Mouse (Mus musculus) forebrain, embryonic 10.5 days (tissue): Measurements from ENCODE around the gene Cherp. TPM values are rescaled to one million over a fixed set of nuclear protein-coding genes. Genes with fewer than 3 reads are reported as not detected.

Source experiments
- DNase-seq: peaks from one replicate; pipeline ENCODE4 v3.0.0-alpha.2; 2017; ENCODE audit warnings: low spot score; ENCODE audit errors: extremely low spot score
- H3K27ac ChIP-seq: fragments of 300-500 bp; sonication (generic); 2 replicates; pipeline ENCODE4 v1.5.1; 2016; ENCODE audit warnings: mild to moderate bottlenecking
- H3K27me3 ChIP-seq: fragments of 300-500 bp; sonication (generic); 2 replicates; pipeline ENCODE4 v1.6.1; 2016; ENCODE audit warnings: mild to moderate bottlenecking; ENCODE audit not compliant: poor library complexity, severe bottlenecking
- H3K36me3 ChIP-seq: fragments of 300-500 bp; sonication (generic); replicated peaks from 2 replicates; pipeline ENCODE4 v1.6.1; 2016; ENCODE audit warnings: mild to moderate bottlenecking, moderate library complexity
- H3K4me1 ChIP-seq: fragments of 300-500 bp; sonication (generic); 2 replicates; pipeline ENCODE4 v1.6.1; 2016
- H3K4me3 ChIP-seq: fragments of 300-500 bp; sonication (generic); 2 replicates; pipeline ENCODE4 v1.5.1; 2016; ENCODE audit warnings: mild to moderate bottlenecking, moderate library complexity
- H3K9me3 ChIP-seq: fragments of 300-500 bp; sonication (generic); 2 replicates; pipeline ENCODE4 v1.6.1; 2016; ENCODE audit warnings: mild to moderate bottlenecking, moderate library complexity
- WGBS: fragments of 180-500 bp; shearing (Covaris S2); methylation state at CpG from one replicate; pipeline ENCODE4 v1.1.7; 2016; 5-methylcytosine and 5-hydroxymethylcytosine counted together
- polyA plus RNA-seq: library from polyadenylated mRNA; unstranded; fragments of >200 nt; fragmentation: Nextera tagmentation; extraction: Ambion mirVana; gene quantifications from 2 replicates; pipeline ENCODE4 v1.2.1, GENCODE M21; 2016

The Cherp gene
- polyA plus RNA-seq, 1 experiment from 2014 or later, result 108 TPM

DNA sequence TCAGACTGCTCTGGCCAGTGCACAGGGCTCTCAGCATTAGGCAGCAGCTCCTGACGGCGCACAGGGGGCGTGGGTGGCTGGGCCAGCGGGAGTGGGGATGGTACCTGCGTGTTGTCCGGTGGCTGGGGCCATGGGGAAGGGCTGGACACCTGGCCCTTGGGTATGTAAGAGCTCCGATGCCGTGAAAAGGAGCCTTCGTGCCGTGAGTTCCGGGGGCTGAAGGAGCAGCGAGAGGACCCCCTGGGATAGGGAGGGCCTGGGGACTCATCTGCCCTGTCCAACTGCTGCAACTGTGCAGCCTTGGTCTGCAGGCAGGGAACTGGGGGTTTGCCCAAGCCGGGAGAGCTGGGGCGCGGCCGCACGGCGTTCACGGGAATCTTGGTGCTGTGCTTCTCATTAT lies 21.2 kb upstream of the Cherp start:
- H3K36me3 ChIP-seq, result peaks cover 60% of the 10 kb centered on the region
- no peak overlapping the region for H3K4me3 ChIP-seq
- peaks cover 43% of the 10 kb centered on the region for H3K4me1 ChIP-seq
- H3K27ac ChIP-seq, result no peak overlapping the region
- DNase-seq, result no peak
- no peaks in the 10 kb centered on the region for H3K27me3 ChIP-seq
- H3K9me3 ChIP-seq, result no peaks in the 10 kb centered on the region
- 91% methylated on average over 19 of the region's 19 CpGs for WGBS

DNA sequence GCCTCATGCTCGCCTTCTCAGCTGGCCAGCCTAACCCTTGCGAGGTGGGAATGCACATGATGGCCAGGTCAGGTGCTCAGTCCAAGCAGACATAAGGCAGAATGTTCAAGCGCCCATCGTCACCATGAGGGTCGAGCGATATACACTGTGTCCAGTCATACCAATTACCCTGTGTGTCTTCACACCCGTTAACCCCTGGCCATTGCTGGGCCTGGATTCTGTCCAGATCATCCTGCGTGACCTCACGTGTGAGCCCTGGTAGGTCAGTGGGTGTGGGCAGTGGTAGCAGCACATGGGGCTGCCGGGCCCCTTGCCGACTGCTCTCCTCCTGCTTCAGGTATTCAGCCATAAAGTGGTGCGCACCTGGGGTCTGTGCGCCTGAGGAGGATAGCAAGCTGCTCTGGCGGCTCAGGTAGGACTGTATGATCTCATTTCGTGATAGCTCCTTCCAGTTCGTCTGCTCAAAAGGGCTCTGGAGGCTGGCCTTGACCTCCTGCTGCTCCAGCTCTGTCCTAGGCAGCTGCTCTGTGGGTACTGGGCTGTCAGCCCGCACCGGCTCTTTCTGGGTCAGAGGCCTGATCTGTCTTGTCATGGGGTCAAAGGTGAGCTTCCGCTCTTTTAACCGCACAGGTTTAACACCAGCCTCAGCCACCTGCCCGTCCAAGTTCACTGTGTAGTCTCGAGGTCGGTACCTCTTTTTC lies 20.5 kb upstream of the Cherp start:
- Histone ChIP-seq H3K9me3 (no peaks in the 10 kb centered on the region), H3K36me3 (peaks cover 59% of the 10 kb centered on the region)

DNA sequence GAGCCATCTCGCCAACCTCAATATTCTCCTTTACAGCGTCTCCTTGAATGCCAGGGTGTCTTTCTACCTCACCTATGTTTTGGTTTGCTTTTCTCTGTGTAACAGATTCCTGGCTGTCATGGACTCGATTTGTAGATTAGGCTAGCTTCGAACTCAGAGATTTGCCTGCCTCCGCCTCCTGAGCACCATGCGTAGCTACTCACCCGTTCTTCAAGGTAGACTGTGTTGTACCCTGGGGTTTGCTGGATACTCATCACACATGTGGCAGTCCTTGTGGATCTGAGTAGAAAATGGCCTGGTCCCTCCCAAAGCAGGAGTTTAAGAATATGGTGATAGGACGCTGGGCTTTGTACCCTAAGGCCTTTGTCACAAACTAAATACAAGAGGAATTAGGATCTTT lies 18.4 kb upstream of the Cherp start:
- H3K4me1 ChIP-seq, result peaks cover 54% of the 10 kb centered on the region
- H3K9me3 ChIP-seq, result no peaks in the 10 kb centered on the region
- H3K27ac ChIP-seq, result peak overlapping the region; percentile 88
- no peak for DNase-seq
- peak overlapping the region; percentile 94 for H3K4me3 ChIP-seq
- 19% methylated on average over 8 of the region's 8 CpGs for WGBS
- no peaks in the 10 kb centered on the region for H3K27me3 ChIP-seq
- peaks cover 65% of the 10 kb centered on the region for H3K36me3 ChIP-seq

More for the DNA sequence above, 20.5 kb upstream of the Cherp start:
- no peaks in the 10 kb centered on the region for H3K27me3 ChIP-seq
- no peak overlapping the region for H3K4me3 ChIP-seq
- peaks cover 50% of the 10 kb centered on the region for H3K4me1 ChIP-seq
- WGBS, result 87% methylated on average over 23 of the region's 23 CpGs
- no peak overlapping the region for H3K27ac ChIP-seq
- no peak for DNase-seq

DNA sequence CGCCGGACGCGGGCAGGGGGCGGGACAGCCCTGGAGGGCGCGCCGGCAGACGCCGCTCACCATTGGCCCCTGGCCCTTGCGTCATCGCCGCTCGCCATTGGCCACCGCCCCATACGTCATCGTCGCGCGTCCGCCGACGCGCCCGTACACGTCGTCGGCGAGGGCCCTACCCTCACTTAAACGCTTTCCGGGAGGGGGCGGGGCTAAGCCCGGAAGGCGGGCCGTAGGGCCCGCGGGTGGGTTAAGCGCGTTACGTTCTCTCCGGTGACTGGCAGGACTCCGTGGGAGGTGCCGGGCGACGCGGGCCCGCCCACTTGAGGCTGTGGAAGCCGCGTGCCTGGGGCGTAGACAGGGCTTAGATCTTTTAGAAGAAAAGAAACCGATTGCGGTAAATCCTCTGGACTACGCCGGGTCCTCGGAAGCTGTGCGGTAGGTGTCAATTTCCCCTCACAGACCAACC lies 17.6 kb upstream of the Cherp start:
- Histone ChIP-seq H3K9me3 (no peaks in the 10 kb centered on the region), H3K27ac (peak overlapping the region; percentile 88), H3K4me3 (peak overlapping the region; percentile 94), H3K4me1 (peaks cover 54% of the 10 kb centered on the region), H3K27me3 (no peaks in the 10 kb centered on the region), H3K36me3 (peaks cover 65% of the 10 kb centered on the region)
- peak; percentile 99 for DNase-seq
- under 1% methylated on average over 56 of the region's 56 CpGs for WGBS

DNA sequence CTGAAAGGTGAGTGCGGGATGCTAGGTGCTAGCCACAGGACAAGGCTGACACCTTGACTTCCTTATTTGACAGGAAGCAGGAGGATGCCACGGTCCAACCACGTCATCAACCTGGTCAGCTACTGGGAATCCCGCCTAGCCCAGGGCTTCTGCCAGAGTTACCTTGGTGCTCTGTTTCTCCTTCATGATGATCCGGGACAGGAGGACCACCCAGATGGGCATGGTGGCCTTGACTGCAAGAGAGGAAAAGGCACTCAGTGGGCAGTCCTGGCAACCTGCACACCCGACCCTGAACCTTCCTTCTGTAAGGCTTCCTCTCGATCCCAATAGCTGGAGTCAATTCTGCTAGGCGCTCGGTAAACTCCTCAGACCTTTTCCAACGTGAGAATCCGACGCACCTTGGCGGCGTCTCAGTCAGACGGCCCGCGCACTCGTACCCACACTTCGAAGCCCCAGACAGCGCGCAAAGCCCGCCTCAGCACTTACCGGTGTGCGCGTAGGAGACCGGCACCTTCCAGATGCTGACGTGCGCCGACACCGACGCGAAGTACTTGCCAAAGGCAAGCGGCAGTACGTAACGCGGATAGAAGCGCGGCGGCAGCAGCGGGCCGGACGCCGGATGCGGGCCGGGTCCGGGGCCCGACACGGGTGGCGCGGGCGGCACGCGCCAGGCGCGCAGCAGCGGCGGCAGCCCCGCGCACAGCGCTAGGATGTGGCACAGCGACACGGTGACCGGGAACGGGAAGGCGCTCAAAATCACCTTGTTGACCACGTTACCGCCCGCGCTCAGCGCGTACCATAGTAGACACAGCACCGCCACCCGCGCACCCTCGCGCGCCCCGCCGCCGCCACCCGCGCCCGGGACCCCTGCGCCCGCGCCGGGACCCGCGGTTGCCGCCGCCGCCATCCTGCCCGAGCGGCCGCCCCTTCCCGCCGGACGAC lies 16.9 kb upstream of the Cherp start, which contains the start of gene Slc35e1:
TSS of gene Slc35e1 (minus strand) at position 935 of the 942 bp plus-strand sequence.
- Histone ChIP-seq H3K27me3 (no peaks in the 10 kb centered on the region), H3K9me3 (no peaks in the 10 kb centered on the region), H3K36me3 (peaks cover 65% of the 10 kb centered on the region), H3K27ac (peak within 1 kb of the TSS; percentile 88), H3K4me1 (peaks cover 54% of the 10 kb centered on the region), H3K4me3 (peak within 1 kb of the TSS; percentile 94)
- peak; percentile 23 for DNase-seq
- WGBS, result 1% methylated on average over 98 of the region's 98 CpGs

DNA sequence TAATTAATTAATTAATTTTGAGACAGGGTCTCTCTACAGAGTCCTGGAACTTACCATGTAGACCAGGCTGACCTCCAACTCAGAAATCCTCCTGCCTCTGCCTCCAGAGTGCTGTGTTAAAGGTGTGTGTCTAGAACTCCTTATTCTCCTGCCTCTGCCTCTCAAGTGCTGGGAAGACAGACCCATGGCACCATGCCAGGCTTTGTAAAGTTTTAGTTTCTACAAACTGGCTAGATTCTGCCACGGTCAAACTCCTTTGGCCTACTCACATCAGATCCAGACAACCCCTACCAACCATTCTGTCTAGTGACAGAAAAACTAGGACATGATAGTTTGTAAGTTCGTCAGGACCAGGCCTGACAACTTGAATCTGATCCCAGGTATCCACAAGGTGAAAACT lies 16.0 kb upstream of the Cherp start:
- no peaks in the 10 kb centered on the region for H3K9me3 ChIP-seq
- no peaks in the 10 kb centered on the region for H3K27me3 ChIP-seq
- peaks cover 47% of the 10 kb centered on the region for H3K4me1 ChIP-seq
- peak overlapping the region; percentile 94 for H3K4me3 ChIP-seq
- H3K27ac ChIP-seq, result no peak overlapping the region
- H3K36me3 ChIP-seq, result peaks cover 65% of the 10 kb centered on the region
- no peak for DNase-seq
- WGBS, result 88% methylated on average over 2 of the region's 2 CpGs

DNA sequence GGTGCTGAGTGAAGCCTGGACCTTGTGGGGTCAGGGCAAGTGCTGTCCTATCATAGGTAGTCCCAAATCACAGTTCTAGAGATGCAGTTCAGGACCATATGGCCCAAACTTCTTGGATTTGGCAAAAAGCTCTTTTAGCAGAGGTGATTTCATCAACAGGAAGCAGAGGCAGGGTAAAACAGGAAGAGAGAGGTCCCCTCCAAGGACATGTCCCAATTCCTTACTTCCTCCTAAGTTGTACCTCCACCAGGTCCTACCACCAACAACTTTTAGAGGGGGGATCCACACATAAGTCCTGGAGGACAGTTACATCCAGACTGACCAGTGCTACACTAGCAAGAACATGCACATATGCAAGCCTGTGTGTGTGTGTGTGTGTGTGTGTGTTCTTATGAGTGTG lies 12.0 kb upstream of the Cherp start:
- no peak for DNase-seq
- H3K27ac ChIP-seq, result no peak overlapping the region
- peaks cover 19% of the 10 kb centered on the region for H3K4me1 ChIP-seq
- peaks cover 83% of the 10 kb centered on the region for H3K36me3 ChIP-seq
- no peaks in the 10 kb centered on the region for H3K9me3 ChIP-seq
- no peaks in the 10 kb centered on the region for H3K27me3 ChIP-seq
- H3K4me3 ChIP-seq, result no peak overlapping the region

DNA sequence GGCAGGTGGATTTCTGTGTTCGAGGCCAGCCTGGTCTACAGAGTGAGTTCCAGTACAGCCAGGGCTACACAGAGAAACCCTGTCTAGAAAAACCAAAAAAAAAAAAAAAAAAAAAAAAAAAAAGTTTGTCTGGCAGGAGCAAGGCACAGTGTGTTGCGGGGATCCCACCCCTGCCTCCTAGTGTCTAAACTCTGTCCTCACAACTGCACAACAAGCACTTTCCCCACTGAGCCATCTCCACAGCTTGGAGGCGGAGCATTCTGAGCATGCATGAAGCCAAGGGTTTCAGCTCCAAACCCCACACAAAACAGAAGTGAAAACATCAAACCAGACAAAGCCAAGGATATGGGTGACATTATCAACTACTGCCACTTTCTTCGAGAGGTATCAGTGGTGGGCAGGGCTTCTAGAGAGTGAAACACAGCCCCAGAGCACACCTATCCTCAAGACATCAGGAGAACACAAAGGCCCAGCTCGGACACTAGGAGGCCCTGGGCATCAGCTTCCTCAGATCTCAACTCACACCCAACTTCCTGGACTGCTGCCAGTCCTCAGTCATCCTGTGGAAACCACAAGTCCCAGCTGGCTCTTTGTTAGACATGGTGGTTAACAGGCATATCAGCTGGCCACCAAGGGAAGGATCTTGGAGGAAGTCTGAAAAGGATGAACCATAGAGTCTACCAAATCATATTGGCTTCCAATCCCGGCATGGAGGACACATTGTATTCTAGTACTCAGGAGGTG lies 10.6 kb upstream of the Cherp start:
- H3K36me3 ChIP-seq, result peaks cover 96% of the 10 kb centered on the region
- H3K4me3 ChIP-seq, result no peak overlapping the region
- 85% methylated on average over 6 of the region's 6 CpGs for WGBS
- no peak for DNase-seq
- no peak overlapping the region for H3K27ac ChIP-seq
- no peaks in the 10 kb centered on the region for H3K9me3 ChIP-seq
- peaks cover 5% of the 10 kb centered on the region for H3K4me1 ChIP-seq
- no peaks in the 10 kb centered on the region for H3K27me3 ChIP-seq

DNA sequence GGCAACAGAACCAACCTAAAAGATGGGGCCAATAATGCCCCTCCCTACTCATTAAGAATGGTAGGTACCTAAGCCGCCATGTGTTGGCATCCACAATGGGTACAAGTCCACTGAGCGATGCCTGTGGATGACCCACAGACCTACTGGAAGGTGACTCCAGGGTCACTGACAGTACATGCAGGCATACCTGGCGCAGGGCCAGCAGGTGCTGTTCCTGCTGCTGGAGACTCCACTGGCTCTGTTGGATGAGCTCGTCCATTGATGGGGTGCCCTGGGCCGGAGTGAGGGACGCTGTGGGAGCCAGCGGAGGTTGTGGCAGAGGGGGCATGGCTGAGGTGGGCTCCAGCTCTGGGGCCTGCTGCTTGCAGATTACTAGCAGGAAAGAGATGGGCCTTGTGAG lies 4.3 kb downstream of the Cherp start:
- Histone ChIP-seq H3K4me3 (no peak overlapping the region), H3K27ac (no peak overlapping the region), H3K27me3 (no peaks in the 10 kb centered on the region), H3K4me1 (peaks cover 17% of the 10 kb centered on the region), H3K36me3 (peaks cover 79% of the 10 kb centered on the region), H3K9me3 (no peaks in the 10 kb centered on the region)
- DNase-seq, result no peak
- WGBS, result 94% methylated on average over 7 of the region's 7 CpGs

DNA sequence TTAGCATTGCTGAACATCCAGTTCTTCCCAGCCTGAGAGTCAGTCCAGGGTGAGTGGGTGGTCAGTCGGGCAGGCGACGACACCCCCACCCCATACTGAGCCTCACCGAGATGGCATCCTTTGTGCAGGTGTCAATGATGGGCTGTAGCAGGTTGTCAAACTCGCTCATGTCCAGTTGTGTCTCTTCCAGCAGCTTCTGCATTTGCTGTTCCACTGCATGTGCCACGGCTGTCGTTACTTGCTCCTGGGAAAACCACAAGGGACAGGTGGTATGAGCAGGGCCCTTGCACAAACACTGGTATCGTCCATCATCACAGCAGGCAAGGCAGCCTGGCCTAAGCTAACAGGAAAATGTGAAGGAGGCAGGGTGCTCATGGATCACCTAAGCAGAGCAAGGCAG lies 5.0 kb downstream of the Cherp start:
- DNase-seq, result no peak
- Histone ChIP-seq H3K36me3 (peaks cover 86% of the 10 kb centered on the region), H3K27me3 (no peaks in the 10 kb centered on the region), H3K4me3 (no peak overlapping the region), H3K27ac (no peak overlapping the region), H3K9me3 (no peaks in the 10 kb centered on the region), H3K4me1 (peaks cover 16% of the 10 kb centered on the region)
- 94% methylated on average over 8 of the region's 8 CpGs for WGBS

DNA sequence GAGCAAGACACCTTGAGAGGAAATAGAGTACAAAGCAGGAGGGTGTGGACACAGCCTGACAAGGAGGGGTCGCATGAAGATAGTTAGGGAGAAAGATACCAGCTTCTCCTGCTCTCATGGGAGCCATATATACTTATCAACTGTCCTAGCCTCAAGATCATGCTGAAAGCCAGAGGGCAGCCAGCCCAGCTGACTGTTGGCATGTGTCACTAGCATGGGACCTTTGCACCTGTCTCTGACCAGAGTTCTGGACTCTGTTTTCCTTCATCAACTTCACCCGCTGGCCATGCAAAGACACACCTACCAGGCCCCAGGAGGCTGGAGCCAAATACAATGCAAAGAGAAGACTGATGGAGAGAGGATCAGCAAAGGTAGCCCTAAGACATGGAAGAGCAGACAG lies 5.8 kb downstream of the Cherp start:
- H3K9me3 ChIP-seq, result no peaks in the 10 kb centered on the region
- H3K36me3 ChIP-seq, result peaks cover 94% of the 10 kb centered on the region

DNA sequence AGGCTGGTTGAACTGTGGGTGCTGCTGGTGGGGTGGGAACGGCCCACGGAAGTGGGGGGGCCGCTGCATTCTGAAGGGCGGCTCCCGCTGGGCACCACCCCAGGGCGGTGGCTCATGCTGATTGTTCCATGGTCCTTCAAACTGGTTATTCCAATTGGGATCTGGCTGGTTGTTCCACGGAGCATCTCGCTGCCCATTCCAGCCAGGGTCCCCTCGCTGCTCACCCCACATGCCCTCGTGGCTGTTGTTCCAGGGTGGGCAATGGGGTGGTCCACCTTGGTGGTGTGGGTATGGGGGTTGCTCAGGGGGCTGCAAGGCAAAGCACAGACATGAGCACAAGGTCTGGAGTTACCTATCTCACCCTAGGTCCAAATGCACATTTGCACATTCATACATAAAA lies 10.8 kb downstream of the Cherp start:
- 95% methylated on average over 10 of the region's 10 CpGs for WGBS
- no peak for DNase-seq
- no peak overlapping the region for H3K27ac ChIP-seq
- peaks cover 100% of the 10 kb centered on the region for H3K36me3 ChIP-seq
- no peaks in the 10 kb centered on the region for H3K27me3 ChIP-seq
- H3K9me3 ChIP-seq, result no peaks in the 10 kb centered on the region
- no peak overlapping the region for H3K4me3 ChIP-seq
- H3K4me1 ChIP-seq, result no peaks in the 10 kb centered on the region

More for the DNA sequence above, 5.8 kb downstream of the Cherp start:
- DNase-seq, result no peak
- Histone ChIP-seq H3K27ac (no peak overlapping the region), H3K4me3 (no peak overlapping the region), H3K4me1 (peaks cover 14% of the 10 kb centered on the region), H3K27me3 (no peaks in the 10 kb centered on the region)
- 84% methylated on average over 2 of the region's 2 CpGs for WGBS
